ENCODE assay signal across 8 mouse cellular contexts in the genomic region with DNA sequence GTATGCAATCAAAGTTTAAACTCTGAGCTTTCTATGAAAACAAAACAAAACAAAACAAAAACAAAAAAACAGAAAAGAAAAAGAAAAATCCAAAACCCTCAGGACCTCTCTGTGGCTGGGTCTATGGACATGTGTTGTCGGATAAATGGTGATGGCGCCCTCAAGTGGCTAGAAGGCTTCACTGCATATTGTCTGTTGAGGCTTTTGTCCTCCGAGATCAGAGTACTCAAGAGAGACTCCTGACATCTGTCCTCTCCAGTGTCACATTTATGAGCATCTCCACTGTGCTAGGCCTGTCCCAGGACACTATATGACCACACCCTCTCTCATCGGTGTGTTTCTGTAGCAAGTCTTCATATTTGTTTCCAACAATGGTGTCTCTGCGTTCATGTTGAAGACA.
DNase-seq lines count a peak whose midpoint lies in the region; ATAC-seq and TF ChIP-seq lines count a peak whose summit lies in the region.

No protein-coding gene starts in this region.

- TF ChIP-seq POLR2A in brain, embryonic 14.5 days (IDR thresholded peaks at IDR 0.05; ENCODE audit: borderline replicate concordance, extremely low read depth, insufficient read depth, insufficient read length, poor library complexity, severe bottlenecking), result no peak
- no peak for TF ChIP-seq POLR2A in embryonic fibroblast, embryonic 13.5 days (IDR thresholded peaks at IDR 0.05; ENCODE audit: low read depth, low read length)

- peak; percentile 62 for ATAC-seq in lung, embryonic 14.5 days (ENCODE audit: insufficient read depth)

- intact Hi-C loops in heart, postnatal 25 days (cut with DNase I), result loop anchor here (2.0 to 5.0 kb wide), 4 partner anchors 89 to 490 kb away; no protein-coding TSS in a partner anchor

- peak; percentile 94 for DNase-seq in brain, embryonic 14.5 days (ENCODE audit: low read depth)
- peak; percentile 20 for DNase-seq in heart, postnatal 25 days (ENCODE audit: low spot score)
- peak; percentile 87 to 88 for DNase-seq in kidney, postnatal 4 days
- peak; percentile 93 for DNase-seq in lung, embryonic 14.5 days
- peak; percentile 68 for DNase-seq in ovary, postnatal 36 days (ENCODE audit: low spot score)
- peak; percentile 62 to 83 for DNase-seq in thymus, postnatal 10 days (ENCODE audit: low spot score in 2 of 2)

- H3K36me3 ChIP-seq in E14TG2a.4 (ENCODE audit: insufficient read depth, low read length), result peaks cover 30% of the 10 kb centered on the region
- H3K36me3 ChIP-seq in lung, embryonic 14.5 days (ENCODE audit: insufficient read depth), result peaks cover 35% of the 10 kb centered on the region

- peaks cover 38% of the 10 kb centered on the region for H3K4me1 ChIP-seq in E14TG2a.4 (replicated peaks; ENCODE audit: low read depth, low read length)
- peaks cover 2% of the 10 kb centered on the region; the same call in 1 of the 2 replicates for H3K4me1 ChIP-seq in embryonic fibroblast, embryonic 13.5 days (ENCODE audit: control insufficient read depth, insufficient read depth, low read length)
- no peaks in the 10 kb centered on the region; the same call in 1 of the 2 replicates for H3K4me1 ChIP-seq in lung, embryonic 14.5 days (ENCODE audit: insufficient read depth)

- 31% methylated on average over 5 of the region's 5 CpGs for WGBS in lung, embryonic 14.5 days

- peak overlapping the region; percentile 55 for H3K27ac ChIP-seq in embryonic fibroblast, embryonic 13.5 days (ENCODE audit: insufficient read depth, low read length)
- peak overlapping the region; percentile 38; the same call in 1 of the 2 replicates for H3K27ac ChIP-seq in lung, embryonic 14.5 days (ENCODE audit: low read depth)

- no peak overlapping the region for H3K9ac ChIP-seq in lung, embryonic 14.5 days

- H3K4me2 ChIP-seq in lung, embryonic 14.5 days, result no peak overlapping the region

- no peaks in the 10 kb centered on the region for H3K27me3 ChIP-seq in E14TG2a.4 (ENCODE audit: insufficient read depth, low read length)
- H3K27me3 ChIP-seq in lung, embryonic 14.5 days (ENCODE audit: insufficient read depth, low read length), result no peaks in the 10 kb centered on the region

- no peak overlapping the region for H3K4me3 ChIP-seq in E14TG2a.4 (replicated peaks; ENCODE audit: low read length)
- H3K4me3 ChIP-seq in embryonic fibroblast, embryonic 13.5 days (ENCODE audit: insufficient read depth, low read length), result no peak overlapping the region
- no peak overlapping the region for H3K4me3 ChIP-seq in lung, embryonic 14.5 days (ENCODE audit: low read depth, low read length)

- peak; percentile 84 for TF ChIP-seq CTCF in E14TG2a.4 (conservative IDR thresholded peaks at IDR 0.05; ENCODE audit: low read length)
- TF ChIP-seq CTCF in brain, embryonic 14.5 days (IDR thresholded peaks at IDR 0.05; ENCODE audit: borderline replicate concordance, extremely low read depth, insufficient read depth, insufficient read length), result peak; percentile 80; the same call in 1 of the 2 replicates
- peak; percentile 38; the same call in 1 of the 2 replicates for TF ChIP-seq CTCF in embryonic fibroblast, embryonic 13.5 days (IDR thresholded peaks at IDR 0.05; ENCODE audit: borderline replicate concordance, insufficient read depth, low read length)
- TF ChIP-seq CTCF in lung, embryonic 14.5 days (IDR thresholded peaks at IDR 0.05; ENCODE audit: low read depth), result peak; percentile 87

- H3K9me3 ChIP-seq in E14TG2a.4 (ENCODE audit: low read length), result peaks cover 11% of the 10 kb centered on the region
- H3K9me3 ChIP-seq in lung, embryonic 14.5 days (ENCODE audit: low read depth, low read length), result peaks cover 4% of the 10 kb centered on the region; the same call in 1 of the 2 replicates

Comparison
In these comparisons a context has a peak if more than half of its experiments do, and no peak if none do; other contexts are left out.
1. DNase-seq: peak in every context shown above with its lines; median percentile 94 in brain, embryonic 14.5 days; 93 in lung, embryonic 14.5 days; 88 in kidney, postnatal 4 days; 72 in thymus, postnatal 10 days; 68 in ovary, postnatal 36 days; 20 in heart, postnatal 25 days.